Mouse (Mus musculus): ENCODE results near the gene Plpp3. TPM values are rescaled to one million over a fixed set of nuclear protein-coding genes. Genes with fewer than 3 reads are reported as not detected.

Gene Plpp3
- polyA plus RNA-seq, 1 experiment from 2014 or later, result 76.1 TPM

DNA sequence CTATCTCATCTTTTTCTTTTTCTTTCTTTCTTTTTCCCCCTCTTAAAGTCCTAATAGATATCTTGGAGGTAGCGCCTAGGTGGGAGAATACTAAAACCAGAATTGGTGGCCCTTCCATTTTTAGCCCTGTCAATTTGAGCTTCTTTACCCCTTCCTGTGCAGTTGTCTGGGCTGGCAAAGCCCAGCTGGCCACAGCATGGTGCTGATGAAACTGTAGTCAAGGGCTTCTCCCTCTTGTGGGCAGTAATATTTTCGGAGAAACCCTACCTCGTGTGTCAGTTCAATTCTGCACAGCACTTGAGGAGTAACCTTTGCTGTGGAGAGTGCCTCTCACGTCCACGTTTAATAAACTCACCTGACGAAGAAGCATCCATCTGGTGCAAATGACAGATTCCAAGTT lies 4.9 kb downstream of the Plpp3 start:
- H3K27me3 ChIP-seq (ENCODE audit: control insufficient read depth, insufficient read depth, low read length), result no peaks in the 10 kb centered on the region
- DNase-seq (ENCODE audit: low spot score) (no peak), ATAC-seq (ENCODE audit: insufficient number of reproducible peaks, low FRiP score, low TSS enrichment, low read depth) (no peak)
- 62% methylated on average over 6 of the region's 6 CpGs for WGBS
- no peak overlapping the region for H3K4me3 ChIP-seq (ENCODE audit: low read depth, low read length)
- H3K4me2 ChIP-seq (ENCODE audit: low read depth, severe bottlenecking), result no peak overlapping the region
- peaks cover 30% of the 10 kb centered on the region for H3K4me1 ChIP-seq (ENCODE audit: control insufficient read depth, insufficient read depth, low read length)
- H3K36me3 ChIP-seq (ENCODE audit: control insufficient read depth, insufficient read depth, low read length), result 0 out of 2 replicates have a peak, but pooled peaks cover 2% of the 10 kb centered on the region
- no peak overlapping the region for H3K27ac ChIP-seq (replicated peaks; ENCODE audit: low read depth, low read length)
- no peak overlapping the region for H3K9ac ChIP-seq (ENCODE audit: low read length)
- no peaks in the 10 kb centered on the region for H3K9me3 ChIP-seq (ENCODE audit: control insufficient read depth, low read length)

DNA sequence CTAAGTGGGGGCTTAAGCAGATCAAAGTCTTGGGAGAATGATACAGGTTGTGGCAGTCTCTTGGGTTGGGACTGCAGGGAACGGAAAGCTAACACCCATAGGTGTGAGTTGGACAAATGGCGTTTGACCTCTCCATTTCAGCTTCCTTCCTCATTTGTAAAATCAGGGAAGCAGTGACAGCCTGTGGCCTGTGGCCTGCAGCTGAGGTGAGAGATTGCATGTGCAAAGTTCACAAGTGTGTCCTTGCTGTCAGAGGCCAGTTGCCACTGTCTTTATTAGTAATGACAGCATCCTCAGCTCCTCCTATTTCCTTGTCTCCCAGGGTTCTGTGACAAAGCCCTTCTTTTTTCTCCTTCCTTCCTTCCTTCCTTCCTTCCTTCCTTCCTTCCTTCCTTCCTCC lies 5.5 kb downstream of the Plpp3 start:
- no peak overlapping the region for H3K27ac ChIP-seq (replicated peaks; ENCODE audit: low read depth, low read length)
- 0 out of 2 replicates have a peak, but pooled peaks cover 2% of the 10 kb centered on the region for H3K36me3 ChIP-seq (ENCODE audit: control insufficient read depth, insufficient read depth, low read length)
- no peak for ATAC-seq (ENCODE audit: insufficient number of reproducible peaks, low FRiP score, low TSS enrichment, low read depth)
- H3K9ac ChIP-seq (ENCODE audit: low read length), result no peak overlapping the region
- peaks cover 31% of the 10 kb centered on the region for H3K4me1 ChIP-seq (ENCODE audit: control insufficient read depth, insufficient read depth, low read length)
- no peak for DNase-seq (ENCODE audit: low spot score)
- no peak overlapping the region for H3K4me3 ChIP-seq (ENCODE audit: low read depth, low read length)
- no peak overlapping the region for H3K4me2 ChIP-seq (ENCODE audit: low read depth, severe bottlenecking)
- no peaks in the 10 kb centered on the region for H3K9me3 ChIP-seq (ENCODE audit: control insufficient read depth, low read length)
- no peaks in the 10 kb centered on the region for H3K27me3 ChIP-seq (ENCODE audit: control insufficient read depth, insufficient read depth, low read length)
- 23% methylated on average over 2 of the region's 2 CpGs for WGBS

DNA sequence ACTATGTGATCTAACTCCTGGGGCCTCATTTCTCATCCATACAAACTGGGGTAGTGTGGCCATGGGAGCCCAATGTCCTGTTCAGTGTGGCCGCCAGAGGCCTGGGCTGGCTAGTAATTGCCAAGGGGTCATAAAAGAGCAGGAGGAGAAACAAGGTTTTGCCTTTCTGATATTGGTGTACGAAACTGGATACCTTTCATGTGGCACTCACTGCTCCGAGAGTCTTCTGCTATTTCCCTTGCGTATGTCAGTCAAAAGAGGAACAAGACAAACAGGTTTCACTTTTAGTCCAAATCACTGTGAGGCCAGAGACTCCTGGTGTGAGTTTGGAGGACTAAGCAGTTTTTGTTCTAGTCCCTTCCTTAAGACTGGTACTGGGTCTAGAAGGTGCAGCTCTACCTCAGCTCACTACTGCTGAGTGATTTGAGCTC lies 6.8 kb downstream of the Plpp3 start:
- H3K4me2 ChIP-seq (ENCODE audit: low read depth, severe bottlenecking), result no peak overlapping the region
- no peak for ATAC-seq (ENCODE audit: insufficient number of reproducible peaks, low FRiP score, low TSS enrichment, low read depth)
- WGBS, result 25% methylated on average over 4 of the region's 4 CpGs
- no peaks in the 10 kb centered on the region for H3K9me3 ChIP-seq (ENCODE audit: control insufficient read depth, low read length)
- DNase-seq (ENCODE audit: low spot score), result no peak
- H3K4me3 ChIP-seq (ENCODE audit: low read depth, low read length), result no peak overlapping the region
- H3K36me3 ChIP-seq (ENCODE audit: control insufficient read depth, insufficient read depth, low read length), result 0 out of 2 replicates have a peak, but pooled peaks cover 2% of the 10 kb centered on the region
- H3K4me1 ChIP-seq (ENCODE audit: control insufficient read depth, insufficient read depth, low read length), result peaks cover 42% of the 10 kb centered on the region
- no peak overlapping the region for H3K9ac ChIP-seq (ENCODE audit: low read length)
- H3K27ac ChIP-seq (replicated peaks; ENCODE audit: low read depth, low read length), result no peak overlapping the region
- no peaks in the 10 kb centered on the region for H3K27me3 ChIP-seq (ENCODE audit: control insufficient read depth, insufficient read depth, low read length)

- Histone ChIP-seq H3K9me3 (ENCODE audit: control insufficient read depth, low read length) (no peaks in the 10 kb centered on the region), H3K4me2 (ENCODE audit: low read depth, severe bottlenecking) (no peak overlapping the region; the same call in 1 of the 2 replicates), H3K9ac (ENCODE audit: low read length) (no peak overlapping the region), H3K27me3 (ENCODE audit: control insufficient read depth, insufficient read depth, low read length) (no peaks in the 10 kb centered on the region), H3K36me3 (ENCODE audit: control insufficient read depth, insufficient read depth, low read length) (0 out of 2 replicates have a peak, but pooled peaks cover 2% of the 10 kb centered on the region), H3K4me1 (ENCODE audit: control insufficient read depth, insufficient read depth, low read length) (peaks cover 45% of the 10 kb centered on the region), H3K27ac (replicated peaks; ENCODE audit: low read depth, low read length) (no peak overlapping the region), H3K4me3 (ENCODE audit: low read depth, low read length) (no peak overlapping the region)
- DNase-seq (ENCODE audit: low spot score) (no peak), ATAC-seq (ENCODE audit: insufficient number of reproducible peaks, low FRiP score, low TSS enrichment, low read depth) (no peak)
- 90% methylated on average over 6 of the region's 6 CpGs for WGBS
Observed at GRCm38 (mm10) chr4:105164952-105165351, 7.8 kb downstream of the Plpp3 start.

DNA sequence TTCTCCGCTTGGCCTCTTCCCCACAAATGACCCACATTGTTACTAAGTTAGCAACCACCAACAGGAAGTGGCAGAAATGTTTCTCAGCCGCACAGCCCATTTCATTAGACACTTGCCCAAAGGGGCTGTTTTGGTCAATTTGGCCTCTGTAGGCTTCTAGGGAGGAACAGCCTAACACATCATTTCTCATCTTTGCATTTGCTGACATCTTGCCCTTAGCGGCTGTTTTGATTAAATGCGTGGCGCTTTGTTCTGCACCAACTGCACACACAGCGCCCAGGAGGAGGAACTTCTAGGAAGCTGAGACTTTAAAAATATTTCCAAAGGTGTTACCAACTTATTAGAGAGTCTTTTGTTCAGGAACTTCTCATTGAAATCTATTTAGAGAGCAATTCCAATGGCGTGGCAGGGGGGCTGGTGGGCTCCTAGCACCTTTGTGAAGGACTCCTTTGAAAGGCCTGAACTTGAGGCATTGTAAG lies 12.0 kb downstream of the Plpp3 start:
- H3K4me1 ChIP-seq (ENCODE audit: control insufficient read depth, insufficient read depth, low read length), result peaks cover 24% of the 10 kb centered on the region
- no peak overlapping the region for H3K27ac ChIP-seq (replicated peaks; ENCODE audit: low read depth, low read length)
- no peaks in the 10 kb centered on the region for H3K27me3 ChIP-seq (ENCODE audit: control insufficient read depth, insufficient read depth, low read length)
- H3K9me3 ChIP-seq (ENCODE audit: control insufficient read depth, low read length), result no peaks in the 10 kb centered on the region
- H3K4me3 ChIP-seq (ENCODE audit: low read depth, low read length), result no peak overlapping the region
- H3K36me3 ChIP-seq (ENCODE audit: control insufficient read depth, insufficient read depth, low read length), result no peaks in the 10 kb centered on the region
- no peak overlapping the region for H3K4me2 ChIP-seq (ENCODE audit: low read depth, severe bottlenecking)
- DNase-seq (ENCODE audit: low spot score) (no peak), ATAC-seq (ENCODE audit: insufficient number of reproducible peaks, low FRiP score, low TSS enrichment, low read depth) (no peak)
- no peak overlapping the region for H3K9ac ChIP-seq (ENCODE audit: low read length)
- 31% methylated on average over 7 of the region's 7 CpGs for WGBS

- 59% methylated on average over 16 of the region's 16 CpGs for WGBS
Observed at GRCm38 (mm10) chr4:105169826-105170810, 13.0 kb downstream of the Plpp3 start.

DNA sequence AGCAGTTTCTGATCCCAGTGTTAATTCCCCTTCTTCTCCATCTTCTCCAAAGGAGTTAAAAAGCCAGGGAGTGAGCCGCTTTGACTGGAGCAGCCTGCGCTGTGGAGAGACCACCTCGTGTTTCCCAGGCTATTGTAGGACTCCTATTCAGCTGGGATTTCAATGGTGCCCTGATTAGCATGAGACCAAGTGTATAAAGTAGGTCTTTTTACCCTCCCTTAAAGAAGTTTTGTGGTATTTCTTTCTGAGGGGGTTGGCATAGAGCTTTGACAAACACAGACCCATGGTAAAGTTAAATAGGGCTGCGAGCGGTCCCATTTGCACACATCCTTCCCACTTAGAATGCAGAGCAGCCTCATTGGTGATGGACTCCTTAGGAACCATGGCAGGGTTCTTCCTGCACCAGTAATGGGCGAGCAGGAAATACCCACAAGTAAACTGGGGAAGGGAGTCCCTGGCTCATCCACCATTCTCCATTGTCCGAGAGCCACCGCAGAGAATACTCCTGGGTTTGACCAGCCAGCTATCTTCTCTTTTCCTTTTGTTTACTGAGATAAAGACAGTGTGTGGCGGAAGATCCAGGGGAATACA lies 13.8 kb downstream of the Plpp3 start:
- no peaks in the 10 kb centered on the region for H3K27me3 ChIP-seq (ENCODE audit: control insufficient read depth, insufficient read depth, low read length)
- H3K4me3 ChIP-seq (ENCODE audit: low read depth, low read length), result no peak overlapping the region
- 80% methylated on average over 9 of the region's 9 CpGs for WGBS
- no peak overlapping the region for H3K27ac ChIP-seq (replicated peaks; ENCODE audit: low read depth, low read length)
- no peaks in the 10 kb centered on the region; the same call in 1 of the 2 replicates for H3K36me3 ChIP-seq (ENCODE audit: control insufficient read depth, insufficient read depth, low read length)
- H3K9ac ChIP-seq (ENCODE audit: low read length), result no peak overlapping the region
- no peaks in the 10 kb centered on the region for H3K9me3 ChIP-seq (ENCODE audit: control insufficient read depth, low read length)
- no peak for DNase-seq (ENCODE audit: low spot score)
- peaks cover 33% of the 10 kb centered on the region for H3K4me1 ChIP-seq (ENCODE audit: control insufficient read depth, insufficient read depth, low read length)
- H3K4me2 ChIP-seq (ENCODE audit: low read depth, severe bottlenecking), result no peak overlapping the region
- ATAC-seq (ENCODE audit: insufficient number of reproducible peaks, low FRiP score, low TSS enrichment, low read depth), result no peak

More at GRCm38 (mm10) chr4:105169826-105170810, 13.0 kb downstream of the Plpp3 start:
- Histone ChIP-seq H3K9me3 (ENCODE audit: control insufficient read depth, low read length) (no peaks in the 10 kb centered on the region), H3K9ac (ENCODE audit: low read length) (no peak overlapping the region), H3K27ac (replicated peaks; ENCODE audit: low read depth, low read length) (no peak overlapping the region), H3K36me3 (ENCODE audit: control insufficient read depth, insufficient read depth, low read length) (no peaks in the 10 kb centered on the region), H3K4me3 (ENCODE audit: low read depth, low read length) (no peak overlapping the region), H3K4me1 (ENCODE audit: control insufficient read depth, insufficient read depth, low read length) (peaks cover 27% of the 10 kb centered on the region), H3K4me2 (ENCODE audit: low read depth, severe bottlenecking) (no peak overlapping the region), H3K27me3 (ENCODE audit: control insufficient read depth, insufficient read depth, low read length) (no peaks in the 10 kb centered on the region)
- DNase-seq (ENCODE audit: low spot score) (no peak), ATAC-seq (ENCODE audit: insufficient number of reproducible peaks, low FRiP score, low TSS enrichment, low read depth) (no peak)

GRCm38 (mm10) chr4:105171432-105171831 lies 14.3 kb downstream of the Plpp3 start:
- no peaks in the 10 kb centered on the region; the same call in 1 of the 2 replicates for H3K36me3 ChIP-seq (ENCODE audit: control insufficient read depth, insufficient read depth, low read length)
- no peak overlapping the region for H3K9ac ChIP-seq (ENCODE audit: low read length)

More at GRCm38 (mm10) chr4:105171432-105171831, 14.3 kb downstream of the Plpp3 start:
- H3K27ac ChIP-seq (replicated peaks; ENCODE audit: low read depth, low read length), result no peak overlapping the region
- no peaks in the 10 kb centered on the region for H3K27me3 ChIP-seq (ENCODE audit: control insufficient read depth, insufficient read depth, low read length)
- ATAC-seq (ENCODE audit: insufficient number of reproducible peaks, low FRiP score, low TSS enrichment, low read depth) (no peak), DNase-seq (ENCODE audit: low spot score) (no peak)
- 87% methylated on average over 3 of the region's 3 CpGs for WGBS
- H3K9me3 ChIP-seq (ENCODE audit: control insufficient read depth, low read length), result no peaks in the 10 kb centered on the region
- H3K4me1 ChIP-seq (ENCODE audit: control insufficient read depth, insufficient read depth, low read length), result peaks cover 33% of the 10 kb centered on the region
- H3K4me2 ChIP-seq (ENCODE audit: low read depth, severe bottlenecking), result no peak overlapping the region
- H3K4me3 ChIP-seq (ENCODE audit: low read depth, low read length), result no peak overlapping the region

Data from limb, embryonic 11.5 days (tissue).